Mouse (Mus musculus) MEL (cell line): ENCODE measurements at regions not wholly inside any gene's neighbourhood (a gene's known extent, or its start where the extent isn't known, plus 50 kb on each side); places are given as distances from the start of the nearest gene placed in this dataset.

ENCODE experiments used
- DNase-seq: peaks from one replicate; pipeline ENCODE4 v3.0.0; 2011; ENCODE audit warnings: low read depth, low spot score
- H3K27ac ChIP-seq: 2 replicates; pipeline ENCODE4 v1.5.1; 2012; ENCODE audit warnings: low read depth, mild to moderate bottlenecking, control low read depth, low read length, moderate library complexity; ENCODE audit not compliant: control insufficient read depth
- H3K27me3 ChIP-seq, 2 experiments: fragments of 150-350 bp in 1 of 2; sonication (generic) in 1 of 2; 2 replicates each; pipeline ENCODE4 v1.6.1; 2012; ENCODE audit warnings: low read length in 2 of 2, mild to moderate bottlenecking in 2 of 2, improper control_type of control experiment in 1 of 2, moderate library complexity in 1 of 2; ENCODE audit not compliant: insufficient read depth in 2 of 2, control insufficient read depth in 1 of 2
- H3K36me3 ChIP-seq, 2 experiments: 2 replicates each; pipeline ENCODE4 v1.6.1; 2012 to 2014; ENCODE audit warnings: low read length in 2 of 2, improper control_type of control experiment in 1 of 2, inconsistent platforms in 1 of 2, mild to moderate bottlenecking in 1 of 2; ENCODE audit not compliant: insufficient read depth in 2 of 2, control insufficient read depth in 1 of 2
- H3K4me1 ChIP-seq, 2 experiments: fragments of 150-350 bp in 1 of 2; sonication (generic) in 1 of 2; 2 replicates each; pipeline ENCODE4 v1.6.1; 2012; ENCODE audit warnings: low read length in 2 of 2, improper control_type of control experiment in 1 of 2, mild to moderate bottlenecking in 1 of 2; ENCODE audit not compliant: insufficient read depth in 2 of 2, control insufficient read depth in 1 of 2
- H3K4me3 ChIP-seq, 2 experiments: fragments of 150-350 bp in 1 of 2; sonication (generic) in 1 of 2; 2 replicates each; pipeline ENCODE4 v1.5.1; 2012; ENCODE audit warnings: low read depth in 2 of 2, low read length in 2 of 2, mild to moderate bottlenecking in 2 of 2, moderate library complexity in 2 of 2, control low read depth in 1 of 2, improper control_type of control experiment in 1 of 2; ENCODE audit not compliant: control insufficient read depth in 1 of 2, insufficient read depth in 1 of 2
- H3K79me2 ChIP-seq: 2 replicates; pipeline ENCODE4 v1.6.1; 2012; ENCODE audit warnings: mild to moderate bottlenecking, low read length, moderate library complexity; ENCODE audit not compliant: control insufficient read depth, poor library complexity, insufficient read depth
- H3K9ac ChIP-seq: 2 replicates; pipeline ENCODE4 v1.6.1; 2012; ENCODE audit warnings: low read depth, mild to moderate bottlenecking, control low read depth, low read length, moderate library complexity; ENCODE audit not compliant: control insufficient read depth, poor library complexity, severe bottlenecking
- H3K9me3 ChIP-seq: fragments of 150-350 bp; sonication (generic); replicated peaks from 2 replicates; pipeline ENCODE4 v1.6.1; 2012; ENCODE audit warnings: mild to moderate bottlenecking, low read length, improper control_type of control experiment, moderate library complexity; ENCODE audit not compliant: insufficient read depth
- CHD2 ChIP-seq: IDR thresholded peaks from 2 replicates; pipeline ENCODE4 v1.6.1; 2011; ENCODE audit warnings: low read length, improper control_type of control experiment
- CTCF ChIP-seq, 3 experiments: IDR thresholded peaks in 2 of 3; conservative IDR thresholded peaks in 1 of 3; 2 replicates each; pipeline ENCODE4 v1.5.1; 2011 to 2012; ENCODE audit warnings: low read length in 3 of 3, low read depth in 2 of 3, mild to moderate bottlenecking in 2 of 3, improper control_type of control experiment in 1 of 3, inconsistent platforms in 1 of 3, mixed read lengths in 1 of 3, moderate library complexity in 1 of 3; ENCODE audit not compliant: control insufficient read depth in 1 of 3, insufficient read depth in 1 of 3, poor library complexity in 1 of 3, severe bottlenecking in 1 of 3
- E2F4 ChIP-seq: IDR thresholded peaks from 2 replicates; pipeline ENCODE4 v1.6.1; 2011; ENCODE audit warnings: low read depth, low read length, improper control_type of control experiment, borderline replicate concordance
- ELF1 ChIP-seq: IDR thresholded peaks from 2 replicates; pipeline ENCODE4 v1.6.1; 2014; ENCODE audit warnings: low read depth, mild to moderate bottlenecking, inconsistent platforms, low read length, improper control_type of control experiment, moderate library complexity
- EP300 ChIP-seq, 2 experiments: IDR thresholded peaks; 2 replicates each; pipeline ENCODE4 v1.6.1; 2011; ENCODE audit warnings: improper control_type of control experiment in 2 of 2, low read length in 2 of 2, low read depth in 1 of 2, mild to moderate bottlenecking in 1 of 2
- ETS1 ChIP-seq: IDR thresholded peaks from 2 replicates; pipeline ENCODE4 v1.6.1; 2012; ENCODE audit warnings: low read depth, mild to moderate bottlenecking, inconsistent platforms, low read length, improper control_type of control experiment, moderate library complexity
- MAFK ChIP-seq: IDR thresholded peaks from 2 replicates; pipeline ENCODE4 v1.6.1; 2011; ENCODE audit warnings: low read depth, mild to moderate bottlenecking, low read length, improper control_type of control experiment, borderline replicate concordance
- MEF2A ChIP-seq: IDR thresholded peaks from 2 replicates; pipeline ENCODE4 v1.6.1; 2014; ENCODE audit warnings: low read depth, mild to moderate bottlenecking, inconsistent platforms, low read length, improper control_type of control experiment; ENCODE audit not compliant: poor library complexity, insufficient replicate concordance, severe bottlenecking; ENCODE audit errors: extremely low read depth
- MYB ChIP-seq: IDR thresholded peaks from 2 replicates; pipeline ENCODE4 v1.6.1; 2011; ENCODE audit warnings: mild to moderate bottlenecking, low read depth, low read length, improper control_type of control experiment
- MYC ChIP-seq: IDR thresholded peaks from 2 replicates; pipeline ENCODE4 v1.6.1; 2011; ENCODE audit warnings: low read depth, mild to moderate bottlenecking, low read length, improper control_type of control experiment, moderate library complexity
- NELFE ChIP-seq: IDR thresholded peaks from 2 replicates; pipeline ENCODE4 v1.6.1; 2011; ENCODE audit warnings: low read depth, low read length, improper control_type of control experiment
- NRF1 ChIP-seq: IDR thresholded peaks from 2 replicates; pipeline ENCODE4 v1.6.1; 2014; ENCODE audit warnings: low read depth, mild to moderate bottlenecking, inconsistent platforms, low read length, improper control_type of control experiment, moderate library complexity; ENCODE audit not compliant: poor library complexity, insufficient read depth, severe bottlenecking
- RAD21 ChIP-seq: IDR thresholded peaks from 2 replicates; pipeline ENCODE4 v1.6.1; 2011; ENCODE audit warnings: mild to moderate bottlenecking, low read depth, low read length, improper control_type of control experiment
- RCOR1 ChIP-seq: IDR thresholded peaks from 2 replicates; pipeline ENCODE4 v1.6.1; 2012; ENCODE audit warnings: low read depth, mild to moderate bottlenecking, inconsistent platforms, low read length, improper control_type of control experiment
- SMC3 ChIP-seq: IDR thresholded peaks from 2 replicates; pipeline ENCODE4 v1.6.1; 2011; ENCODE audit warnings: low read depth, low read length, improper control_type of control experiment
- TAL1 ChIP-seq: IDR thresholded peaks from 2 replicates; pipeline ENCODE4 v1.6.1; 2012; ENCODE audit warnings: mild to moderate bottlenecking, inconsistent platforms, low read length, moderate library complexity, mixed read lengths
- TBP ChIP-seq: IDR thresholded peaks from 2 replicates; pipeline ENCODE4 v1.8.0; 2011; ENCODE audit warnings: low read depth, low read length, improper control_type of control experiment
- TCF12 ChIP-seq: IDR thresholded peaks from 2 replicates; pipeline ENCODE4 v1.6.1; 2014; ENCODE audit warnings: low read depth, mild to moderate bottlenecking, inconsistent platforms, low read length, improper control_type of control experiment, moderate library complexity
- UBTF ChIP-seq: IDR thresholded peaks from 2 replicates; pipeline ENCODE4 v1.6.1; 2012; ENCODE audit warnings: low read depth, mild to moderate bottlenecking, inconsistent platforms, low read length, improper control_type of control experiment, moderate library complexity, borderline replicate concordance; ENCODE audit not compliant: insufficient read depth
- USF1 ChIP-seq: IDR thresholded peaks from 2 replicates; pipeline ENCODE4 v1.6.1; 2014; ENCODE audit warnings: low read depth, mild to moderate bottlenecking, inconsistent platforms, low read length, improper control_type of control experiment, moderate library complexity
- USF2 ChIP-seq, 2 experiments: IDR thresholded peaks; 2 replicates each; pipeline ENCODE4 v1.6.1; 2011 to 2012; ENCODE audit warnings: improper control_type of control experiment in 2 of 2, low read length in 2 of 2, borderline replicate concordance in 1 of 2, inconsistent platforms in 1 of 2, low read depth in 1 of 2, mild to moderate bottlenecking in 1 of 2; ENCODE audit not compliant: insufficient read depth in 1 of 2
- ZC3H11A ChIP-seq: IDR thresholded peaks from 2 replicates; pipeline ENCODE4 v1.6.1; 2012; ENCODE audit warnings: low read depth, mild to moderate bottlenecking, inconsistent platforms, low read length, improper control_type of control experiment
- ZKSCAN1 ChIP-seq: IDR thresholded peaks from 2 replicates; pipeline ENCODE4 v1.6.1; 2012; ENCODE audit warnings: low read depth, mild to moderate bottlenecking, inconsistent platforms, low read length, improper control_type of control experiment, moderate library complexity
- ZNF384 ChIP-seq: IDR thresholded peaks from 2 replicates; pipeline ENCODE4 v1.6.1; 2012; ENCODE audit warnings: low read depth, mild to moderate bottlenecking, inconsistent platforms, low read length, improper control_type of control experiment

DNA sequence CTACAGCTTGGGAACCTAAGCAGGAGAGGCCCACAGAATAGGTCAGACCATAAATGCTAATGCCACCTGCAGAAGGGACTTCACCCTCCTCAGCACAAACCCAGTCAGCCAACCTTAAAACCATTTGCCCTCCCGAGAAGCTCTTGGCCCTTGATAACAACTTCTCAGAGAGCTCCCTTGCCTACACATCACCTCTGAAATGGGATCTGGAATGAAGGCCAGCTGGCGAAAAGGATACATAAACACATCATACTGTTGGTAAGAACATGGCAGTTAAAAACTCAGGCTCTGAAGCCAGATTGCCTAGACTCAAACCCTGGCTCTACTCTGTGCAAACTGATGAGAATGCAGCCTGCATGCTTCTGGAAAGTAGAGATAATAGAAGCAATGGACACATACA lies 61.2 kb upstream of the Nampt start:
- H3K4me1 ChIP-seq, result no peaks in the 10 kb centered on the region
- H3K27ac ChIP-seq, result no peak overlapping the region
- H3K27me3 ChIP-seq, result peaks cover 0 to 4% of the 10 kb centered on the region in 2 experiments; a peak in 1 of 4 replicates
- no peaks in the 10 kb centered on the region for H3K9me3 ChIP-seq
- no peaks in the 10 kb centered on the region for H3K36me3 ChIP-seq
- no peak for DNase-seq
- no peak overlapping the region for H3K4me3 ChIP-seq
- H3K9ac ChIP-seq, result no peak overlapping the region
- TF ChIP-seq E2F4, result no peak
- no peak for TF ChIP-seq USF2 (IDR thresholded peaks at IDR 0.05; ENCODE audit: borderline replicate concordance in 1 of 2, insufficient read depth in 1 of 2, low read depth in 1 of 2, low read length in 2 of 2)
- no peak for TF ChIP-seq ZC3H11A
- TF ChIP-seq MEF2A, result no peak
- no peak for TF ChIP-seq TCF12
- TF ChIP-seq ELF1, result no peak
- no peak for TF ChIP-seq CTCF (IDR thresholded peaks at IDR 0.05 in 2 of 3, conservative IDR thresholded peaks at IDR 0.05 in 1 of 3; ENCODE audit: control insufficient read depth in 1 of 3, insufficient read depth in 1 of 3, low read depth in 2 of 3, low read length in 3 of 3, poor library complexity in 1 of 3, severe bottlenecking in 1 of 3)
- no peak for TF ChIP-seq RCOR1
- TF ChIP-seq MYC, result no peak
- TF ChIP-seq NRF1, result no peak
- TF ChIP-seq TAL1, result no peak
- TF ChIP-seq MYB, result no peak
- no peak for TF ChIP-seq MAFK
- H3K79me2 ChIP-seq, result no peaks in the 10 kb centered on the region

GRCm38 (mm10) chr12:32760627-32761026 lies 58.7 kb upstream of the Nampt start:
- no peak for TF ChIP-seq UBTF
- H3K79me2 ChIP-seq, result no peaks in the 10 kb centered on the region

DNA sequence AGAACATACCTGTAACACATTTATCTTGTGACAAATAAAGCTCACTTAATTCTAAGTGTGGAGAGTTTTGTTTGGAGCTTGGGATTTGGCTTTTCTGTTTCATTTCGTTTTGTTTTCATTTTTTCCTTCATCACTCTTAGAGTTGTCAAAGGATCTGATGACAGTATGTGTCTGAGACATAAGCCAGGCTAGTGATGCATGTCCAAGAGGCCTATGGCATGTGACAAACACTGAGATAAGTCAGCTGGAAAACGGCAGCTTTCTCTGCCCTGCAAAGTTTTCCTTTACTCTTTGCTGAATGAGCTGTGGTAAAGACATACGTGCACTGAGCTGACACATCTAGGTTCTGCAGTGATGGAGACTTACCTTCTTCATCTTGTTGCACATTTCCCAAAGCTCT lies 58.3 kb upstream of the Nampt start:
- Histone ChIP-seq H3K4me1 (no peaks in the 10 kb centered on the region), H3K4me3 (no peak overlapping the region), H3K27ac (no peak overlapping the region), H3K79me2 (no peaks in the 10 kb centered on the region), H3K27me3 (peaks cover 0 to 1% of the 10 kb centered on the region in 2 experiments; a peak in 2 of 4 replicates), H3K9ac (no peak overlapping the region), H3K36me3 (no peaks in the 10 kb centered on the region), H3K9me3 (no peaks in the 10 kb centered on the region)
- no peak for DNase-seq
- TF ChIP-seq EP300 (IDR thresholded peaks at IDR 0.05; ENCODE audit: low read depth in 1 of 2, low read length in 2 of 2) (no peak), TBP (no peak), RAD21 (no peak), ZNF384 (no peak), NELFE (no peak), NRF1 (no peak), ETS1 (no peak), CHD2 (no peak), ZKSCAN1 (no peak), SMC3 (no peak), USF1 (no peak)

More at GRCm38 (mm10) chr12:32760627-32761026, 58.7 kb upstream of the Nampt start:
- Histone ChIP-seq H3K9me3 (no peaks in the 10 kb centered on the region), H3K27me3 (peaks cover 0 to 1% of the 10 kb centered on the region in 2 experiments; a peak in 2 of 4 replicates), H3K27ac (no peak overlapping the region), H3K9ac (no peak overlapping the region), H3K4me1 (no peaks in the 10 kb centered on the region), H3K4me3 (no peak overlapping the region), H3K36me3 (no peaks in the 10 kb centered on the region)
- DNase-seq, result no peak
